Mouse (Mus musculus) bone marrow macrophage, adult 2 months (primary cell): Measurements from ENCODE around the gene Gm10271.

ENCODE experiments used
- CTCF ChIP-seq: IDR thresholded peaks from 2 replicates; pipeline ENCODE4 v1.5.1; 2012; ENCODE audit warnings: low read depth, mild to moderate bottlenecking, low read length, moderate library complexity
- POLR2A ChIP-seq: IDR thresholded peaks from 2 replicates; pipeline ENCODE4 v1.6.1; 2012; ENCODE audit warnings: mild to moderate bottlenecking, low read depth, low read length, borderline replicate concordance

GRCm38 (mm10) chr10:117013689-117014390, 41.4 kb upstream of the Gm10271 start:
- TF ChIP-seq CTCF, result no peak
- no peak for TF ChIP-seq POLR2A
